Mouse (Mus musculus): ENCODE measurements around the gene Xylb. TPM values are rescaled to one million over a fixed set of nuclear protein-coding genes. Genes with fewer than 3 reads are reported as not detected.
A peak's percentile ranks its signal among the peaks of the same experiment; 100 is the strongest.

Xylb gene
- polyA plus RNA-seq, 1 experiment: 1.3 TPM

DNA sequence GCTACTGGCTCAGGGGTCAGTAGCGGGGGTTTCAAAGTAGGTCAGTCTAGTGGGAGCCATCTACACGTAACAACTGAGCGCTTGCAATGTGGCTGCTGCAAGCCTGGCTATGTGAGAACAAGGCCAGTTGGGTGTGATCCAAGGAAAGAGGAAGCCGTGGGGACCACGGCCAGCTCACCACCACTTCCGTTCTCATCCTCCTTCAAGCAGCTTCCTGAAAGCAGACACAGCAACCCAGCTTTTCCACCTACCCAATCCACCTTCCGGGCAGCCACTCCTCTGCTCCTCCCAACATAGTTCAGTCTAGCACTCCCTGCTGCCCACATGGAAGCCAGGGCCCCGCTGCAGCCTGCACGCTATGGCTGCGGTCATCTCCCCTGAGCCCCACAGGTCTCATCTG, 22.9 kb upstream of the Xylb start:
- H3K36me3 ChIP-seq (ENCODE audit: control insufficient read depth, insufficient read depth, low read length): peaks cover 9% of the 10 kb centered on the region
- peak in 1 of 2 experiments; percentile 27 for DNase-seq (ENCODE audit: low read depth in 1 of 2, low spot score in 2 of 2)
- no peaks in the 10 kb centered on the region for H3K27me3 ChIP-seq (ENCODE audit: control insufficient read depth, insufficient read depth, low read length)
- peak overlapping the region; percentile 49 for H3K27ac ChIP-seq (ENCODE audit: insufficient read depth, low read length)
- peaks cover 8% of the 10 kb centered on the region; the same call in 1 of the 2 replicates for H3K4me1 ChIP-seq (ENCODE audit: control insufficient read depth, insufficient read depth, insufficient read length)
- 11% methylated on average over 10 of the region's 10 CpGs for WGBS
- no peak for TF ChIP-seq POLR2A (IDR thresholded peaks at IDR 0.05; ENCODE audit: low read depth, low read length)
- TF ChIP-seq CTCF (IDR thresholded peaks at IDR 0.05; ENCODE audit: extremely low read depth, insufficient read depth, insufficient read length, insufficient replicate concordance): no peak
- H3K4me3 ChIP-seq (ENCODE audit: extremely low read depth, insufficient read depth, insufficient read length): no peak overlapping the region

DNA sequence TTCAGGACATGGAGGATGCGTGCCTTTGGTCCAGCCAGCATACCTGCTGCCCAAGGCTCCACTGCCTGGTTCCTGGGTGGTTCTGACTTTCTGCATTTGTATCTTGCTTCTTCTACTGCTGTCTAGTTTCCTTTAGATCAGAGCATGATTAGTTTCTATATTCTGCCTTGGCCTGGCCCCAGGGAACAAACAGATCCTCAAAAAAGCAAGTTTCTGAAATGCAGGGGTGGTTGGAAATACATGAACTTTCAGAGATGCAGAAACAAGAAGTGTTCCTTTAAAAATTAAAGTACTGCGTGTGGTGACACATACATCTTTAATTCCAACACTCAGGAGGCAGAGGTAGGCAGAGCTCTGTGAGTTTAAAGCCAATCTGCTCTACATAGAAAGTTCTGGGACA, 22.3 kb upstream of the Xylb start:
- TF ChIP-seq POLR2A (IDR thresholded peaks at IDR 0.05; ENCODE audit: low read depth, low read length) (no peak), CTCF (IDR thresholded peaks at IDR 0.05; ENCODE audit: extremely low read depth, insufficient read depth, insufficient read length, insufficient replicate concordance) (no peak)
- 75% methylated on average over 2 of the region's 2 CpGs for WGBS

DNA sequence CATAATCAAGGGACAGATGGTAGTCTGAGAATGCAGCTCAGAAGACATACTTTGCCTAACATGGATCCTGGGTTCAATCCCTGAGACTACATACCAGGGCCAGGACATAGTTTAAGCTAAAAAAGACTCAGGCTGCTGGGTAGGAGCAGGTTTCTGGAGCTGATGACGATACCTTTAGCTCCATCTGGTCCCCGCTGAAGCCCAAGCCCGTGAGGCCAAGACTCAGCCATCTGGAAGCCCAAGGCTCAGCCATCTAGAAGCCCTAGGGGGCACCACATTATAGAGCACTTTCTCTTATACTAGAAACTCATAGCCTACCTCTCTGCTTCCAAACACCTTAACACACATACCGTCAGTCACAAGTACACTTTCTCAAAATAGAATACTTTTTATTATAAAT, 21.6 kb upstream of the Xylb start:
- DNase-seq (ENCODE audit: low read depth in 1 of 2, low spot score in 2 of 2): no peak
- 88% methylated on average over 4 of the region's 4 CpGs for WGBS
- Histone ChIP-seq H3K36me3 (ENCODE audit: control insufficient read depth, insufficient read depth, low read length) (peaks cover 9% of the 10 kb centered on the region), H3K4me1 (ENCODE audit: control insufficient read depth, insufficient read depth, insufficient read length) (peaks cover 8% of the 10 kb centered on the region; the same call in 1 of the 2 replicates), H3K27ac (ENCODE audit: insufficient read depth, low read length) (no peak overlapping the region), H3K27me3 (ENCODE audit: control insufficient read depth, insufficient read depth, low read length) (no peaks in the 10 kb centered on the region), H3K4me3 (ENCODE audit: extremely low read depth, insufficient read depth, insufficient read length) (no peak overlapping the region)
- TF ChIP-seq POLR2A (IDR thresholded peaks at IDR 0.05; ENCODE audit: low read depth, low read length): no peak
- no peak for TF ChIP-seq CTCF (IDR thresholded peaks at IDR 0.05; ENCODE audit: extremely low read depth, insufficient read depth, insufficient read length, insufficient replicate concordance)

More for the DNA sequence above, 22.3 kb upstream of the Xylb start:
- Histone ChIP-seq H3K27ac (ENCODE audit: insufficient read depth, low read length) (peak overlapping the region; percentile 49), H3K27me3 (ENCODE audit: control insufficient read depth, insufficient read depth, low read length) (no peaks in the 10 kb centered on the region), H3K4me3 (ENCODE audit: extremely low read depth, insufficient read depth, insufficient read length) (no peak overlapping the region), H3K4me1 (ENCODE audit: control insufficient read depth, insufficient read depth, insufficient read length) (peaks cover 8% of the 10 kb centered on the region; the same call in 1 of the 2 replicates), H3K36me3 (ENCODE audit: control insufficient read depth, insufficient read depth, low read length) (peaks cover 9% of the 10 kb centered on the region)
- DNase-seq (ENCODE audit: low read depth in 1 of 2, low spot score in 2 of 2): no peak

DNA sequence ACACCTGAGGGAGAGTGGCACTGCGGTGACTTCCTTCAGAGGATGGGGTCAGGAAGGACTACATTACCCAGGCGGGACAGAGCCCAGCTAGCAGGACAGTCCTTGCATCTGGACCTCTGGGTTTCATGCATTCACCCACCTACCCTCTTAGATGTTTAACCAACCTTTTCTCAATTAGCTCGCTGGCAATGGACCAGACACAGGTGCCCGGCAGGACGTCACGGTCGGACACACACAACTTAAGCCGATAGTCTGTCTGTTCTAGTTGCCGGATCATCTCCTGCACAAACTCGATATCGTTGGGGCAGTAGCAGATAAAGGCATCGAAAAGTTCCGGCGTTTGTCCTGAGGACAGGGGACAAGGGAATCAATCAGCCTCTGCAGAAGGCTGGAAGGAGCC, 19.3 kb upstream of the Xylb start:
- 94% methylated on average over 14 of the region's 14 CpGs for WGBS
- H3K36me3 ChIP-seq (ENCODE audit: control insufficient read depth, insufficient read depth, low read length): peaks cover 9% of the 10 kb centered on the region
- H3K4me3 ChIP-seq (ENCODE audit: extremely low read depth, insufficient read depth, insufficient read length): no peak overlapping the region
- TF ChIP-seq POLR2A (IDR thresholded peaks at IDR 0.05; ENCODE audit: low read depth, low read length): no peak
- no peak for TF ChIP-seq CTCF (IDR thresholded peaks at IDR 0.05; ENCODE audit: extremely low read depth, insufficient read depth, insufficient read length, insufficient replicate concordance)
- H3K27me3 ChIP-seq (ENCODE audit: control insufficient read depth, insufficient read depth, low read length): no peaks in the 10 kb centered on the region
- H3K4me1 ChIP-seq (ENCODE audit: control insufficient read depth, insufficient read depth, insufficient read length): peaks cover 12% of the 10 kb centered on the region; the same call in 1 of the 2 replicates
- DNase-seq (ENCODE audit: low read depth in 1 of 2, low spot score in 2 of 2): no peak
- H3K27ac ChIP-seq (ENCODE audit: insufficient read depth, low read length): no peak overlapping the region

DNA sequence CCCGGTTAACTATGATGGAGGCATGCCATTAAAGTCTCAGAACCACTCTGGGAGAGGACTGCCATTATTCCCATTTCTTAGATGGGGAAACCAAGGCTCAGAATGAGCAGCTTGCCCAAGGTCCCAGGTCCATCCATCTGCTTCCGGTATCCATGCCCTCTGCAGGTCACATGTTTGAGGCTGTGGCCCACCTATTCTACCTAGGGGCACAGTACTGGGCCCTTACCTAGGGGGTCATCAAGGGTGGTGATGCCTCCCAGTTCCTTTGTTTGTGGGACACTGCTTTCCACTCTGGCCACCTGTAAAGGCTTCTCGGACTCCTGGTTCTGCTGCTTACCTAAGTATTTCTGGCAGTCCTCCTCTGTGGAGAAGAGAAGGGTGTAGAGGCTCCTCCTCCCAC, 18.8 kb upstream of the Xylb start:
- DNase-seq (ENCODE audit: low read depth in 1 of 2, low spot score in 2 of 2): no peak
- no peak overlapping the region for H3K27ac ChIP-seq (ENCODE audit: insufficient read depth, low read length)
- peaks cover 12% of the 10 kb centered on the region; the same call in 1 of the 2 replicates for H3K4me1 ChIP-seq (ENCODE audit: control insufficient read depth, insufficient read depth, insufficient read length)
- peaks cover 9% of the 10 kb centered on the region for H3K36me3 ChIP-seq (ENCODE audit: control insufficient read depth, insufficient read depth, low read length)
- no peak overlapping the region for H3K4me3 ChIP-seq (ENCODE audit: extremely low read depth, insufficient read depth, insufficient read length)
- TF ChIP-seq CTCF (IDR thresholded peaks at IDR 0.05; ENCODE audit: extremely low read depth, insufficient read depth, insufficient read length, insufficient replicate concordance) (no peak), POLR2A (IDR thresholded peaks at IDR 0.05; ENCODE audit: low read depth, low read length) (no peak)
- WGBS: 91% methylated on average over 3 of the region's 3 CpGs
- H3K27me3 ChIP-seq (ENCODE audit: control insufficient read depth, insufficient read depth, low read length): no peaks in the 10 kb centered on the region

DNA sequence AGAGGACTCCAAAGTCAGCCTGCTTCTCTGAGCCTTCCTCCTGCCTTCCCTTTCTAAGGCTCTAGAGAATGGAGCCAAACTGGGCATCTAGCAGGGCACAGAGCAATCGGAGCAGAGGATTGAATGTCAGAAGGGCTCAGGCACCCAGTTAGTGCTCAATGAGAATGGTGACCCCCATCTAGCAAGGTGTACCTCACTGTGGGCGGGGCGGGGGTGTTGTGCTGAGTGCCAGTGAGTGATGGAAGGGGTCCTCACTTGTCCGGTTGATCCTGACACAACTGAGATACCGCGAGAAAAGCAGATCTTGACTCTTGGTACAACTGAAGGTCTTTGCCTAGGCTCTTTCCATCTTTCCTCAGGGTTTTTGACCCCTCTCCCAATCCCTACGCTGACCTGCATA, 18.1 kb upstream of the Xylb start:
- H3K27me3 ChIP-seq (ENCODE audit: control insufficient read depth, insufficient read depth, low read length): no peaks in the 10 kb centered on the region
- no peak overlapping the region for H3K27ac ChIP-seq (ENCODE audit: insufficient read depth, low read length)
- H3K4me1 ChIP-seq (ENCODE audit: control insufficient read depth, insufficient read depth, insufficient read length): peaks cover 12% of the 10 kb centered on the region; the same call in 1 of the 2 replicates
- H3K4me3 ChIP-seq (ENCODE audit: extremely low read depth, insufficient read depth, insufficient read length): peak overlapping the region; percentile 92
- 39% methylated on average over 7 of the region's 7 CpGs for WGBS
- TF ChIP-seq CTCF (IDR thresholded peaks at IDR 0.05; ENCODE audit: extremely low read depth, insufficient read depth, insufficient read length, insufficient replicate concordance) (no peak), POLR2A (IDR thresholded peaks at IDR 0.05; ENCODE audit: low read depth, low read length) (no peak)
- peaks cover 9% of the 10 kb centered on the region for H3K36me3 ChIP-seq (ENCODE audit: control insufficient read depth, insufficient read depth, low read length)
- DNase-seq (ENCODE audit: low read depth in 1 of 2, low spot score in 2 of 2): no peak

DNA sequence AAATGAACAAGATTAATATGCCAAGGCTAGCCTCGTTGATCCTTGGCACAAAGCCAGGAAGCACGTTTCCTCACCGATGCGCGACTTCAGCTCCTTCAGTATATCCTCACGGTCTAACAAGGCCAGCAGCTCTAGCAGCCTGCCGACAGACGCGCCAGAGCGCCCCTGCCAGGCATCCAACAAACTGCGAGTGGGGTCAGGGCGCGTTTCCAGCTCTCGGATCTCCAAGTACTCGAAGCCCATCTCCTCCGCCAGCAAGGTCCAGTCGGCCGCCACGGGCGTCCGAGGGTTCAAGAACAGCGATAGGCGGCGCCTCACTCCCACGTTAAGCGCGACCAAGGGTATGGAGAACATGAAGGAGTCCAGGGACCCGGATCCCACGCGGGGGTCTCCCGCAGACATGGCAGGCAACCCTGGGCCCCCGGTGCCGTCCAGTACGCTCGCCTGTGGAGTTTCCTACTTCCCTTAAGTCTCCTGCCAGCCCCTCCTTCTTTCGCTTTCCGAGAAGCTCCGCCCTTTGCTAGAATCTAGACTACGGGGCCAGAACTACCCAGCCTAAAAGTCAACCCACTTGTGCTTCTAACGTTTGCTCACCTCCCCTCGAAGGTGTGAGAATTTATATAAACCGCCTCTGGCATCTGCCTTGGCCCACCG, 17.5 kb upstream of the Xylb start, which contains the start of gene Acaa1a:
TSS of gene Acaa1a (plus strand) at position 119 of the 654 bp plus-strand sequence.
- DNase-seq (ENCODE audit: low read depth in 1 of 2, low spot score in 2 of 2): peak; percentile 46 to 66
- peaks cover 8% of the 10 kb centered on the region; the same call in 1 of the 2 replicates for H3K4me1 ChIP-seq (ENCODE audit: control insufficient read depth, insufficient read depth, insufficient read length)
- peak within 1 kb of the TSS; percentile 75 for H3K27ac ChIP-seq (ENCODE audit: insufficient read depth, low read length)
- no peaks in the 10 kb centered on the region for H3K27me3 ChIP-seq (ENCODE audit: control insufficient read depth, insufficient read depth, low read length)
- under 1% methylated on average over 43 of the region's 43 CpGs for WGBS
- H3K36me3 ChIP-seq (ENCODE audit: control insufficient read depth, insufficient read depth, low read length): peaks cover 12% of the 10 kb centered on the region
- peak within 1 kb of the TSS; percentile 92 for H3K4me3 ChIP-seq (ENCODE audit: extremely low read depth, insufficient read depth, insufficient read length)
- no peak for TF ChIP-seq CTCF (IDR thresholded peaks at IDR 0.05; ENCODE audit: extremely low read depth, insufficient read depth, insufficient read length, insufficient replicate concordance)
- peak; percentile 38 for TF ChIP-seq POLR2A (IDR thresholded peaks at IDR 0.05; ENCODE audit: low read depth, low read length)
